Mouse (Mus musculus): ENCODE measurements around the gene Lrif1. TPM values are rescaled to one million over a fixed set of nuclear protein-coding genes. Genes with fewer than 3 reads are reported as not detected.
"Not testable (repeated sequence)": the region's sequence is repeated elsewhere in the genome, so short reads cannot be mapped to it uniquely, and the experiment has no call there.

Lrif1 gene
- polyA plus RNA-seq (2016; fragmentation: Nextera tagmentation; extraction: Ambion mirVana), result 14.4 and 15.8 TPM in 2 replicates

GRCm38 (mm10) chr3:106684830-106685229 is at the start of gene Lrif1:
Gene Lrif1 (plus strand): TSS chr3:106684987.
- Histone ChIP-seq H3K9ac (replicated peaks) (peak within 1 kb of the TSS; percentile 68), H3K9me3 (peaks cover 2% of the 10 kb centered on the region; the same call in 1 of the 2 replicates), H3K4me2 (peak within 1 kb of the TSS; percentile 57), H3K4me1 (replicated peaks) (no peaks in the 10 kb centered on the region), H3K27me3 (no peaks in the 10 kb centered on the region), H3K27ac (0 out of 2 replicates have a peak within 1 kb of the TSS, but pooled peaks have one; percentile 50), H3K4me3 (replicated peaks) (peak within 1 kb of the TSS; percentile 55), H3K36me3 (no peaks in the 10 kb centered on the region)
- ATAC-seq (ENCODE audit: insufficient number of reproducible peaks, insufficient read depth, low FRiP score, low TSS enrichment, low read depth), result peak; percentile 96
- WGBS, result 2% methylated on average over 20 of the region's 20 CpGs

GRCm38 (mm10) chr3:106672811-106673210 is 12.0 kb upstream of the Lrif1 start:
- not testable (repeated sequence) for H3K36me3 ChIP-seq; H3K27ac ChIP-seq; H3K9ac ChIP-seq (replicated peaks); H3K4me3 ChIP-seq (replicated peaks); H3K27me3 ChIP-seq; H3K9me3 ChIP-seq; H3K4me1 ChIP-seq (replicated peaks); H3K4me2 ChIP-seq; ATAC-seq (ENCODE audit: insufficient number of reproducible peaks, insufficient read depth, low FRiP score, low TSS enrichment, low read depth)
- 70% methylated on average over 14 of the region's 14 CpGs for WGBS

GRCm38 (mm10) chr3:106685381-106685780 is 594 bp downstream of the Lrif1 start:
- no peak for ATAC-seq (ENCODE audit: insufficient number of reproducible peaks, insufficient read depth, low FRiP score, low TSS enrichment, low read depth)
- WGBS, result 43% methylated on average over 1 of the region's 1 CpGs
- H3K27ac ChIP-seq, result no peak overlapping the region

GRCm38 (mm10) chr3:106721397-106722027 is 36.7 kb downstream of the Lrif1 start:
- Histone ChIP-seq H3K4me2 (peak overlapping the region; percentile 62), H3K36me3 (no peaks in the 10 kb centered on the region), H3K27ac (peak overlapping the region; percentile 94), H3K4me1 (replicated peaks) (no peaks in the 10 kb centered on the region), H3K27me3 (no peaks in the 10 kb centered on the region; the same call in 1 of the 2 replicates), H3K9me3 (peaks cover 1% of the 10 kb centered on the region; the same call in 1 of the 2 replicates), H3K9ac (replicated peaks) (peak overlapping the region; percentile 63), H3K4me3 (replicated peaks) (peak overlapping the region; percentile 62)
- 2% methylated on average over 31 of the region's 31 CpGs for WGBS
- ATAC-seq (ENCODE audit: insufficient number of reproducible peaks, insufficient read depth, low FRiP score, low TSS enrichment, low read depth), result peak; percentile 99

More at GRCm38 (mm10) chr3:106685381-106685780, 594 bp downstream of the Lrif1 start:
- Histone ChIP-seq H3K4me2 (peak overlapping the region; percentile 57), H3K9me3 (peaks cover 5% of the 10 kb centered on the region; the same call in 1 of the 2 replicates), H3K36me3 (no peaks in the 10 kb centered on the region), H3K4me1 (replicated peaks) (no peaks in the 10 kb centered on the region), H3K9ac (replicated peaks) (peak overlapping the region; percentile 68; the same call in 1 of the 2 replicates), H3K4me3 (replicated peaks) (peak overlapping the region; percentile 55), H3K27me3 (no peaks in the 10 kb centered on the region)

GRCm38 (mm10) chr3:106722028-106722945 is 37.5 kb downstream of the Lrif1 start:
- Histone ChIP-seq H3K27me3 (no peaks in the 10 kb centered on the region; the same call in 1 of the 2 replicates), H3K4me3 (replicated peaks) (peak overlapping the region; percentile 62), H3K4me2 (peak overlapping the region; percentile 62), H3K4me1 (replicated peaks) (no peaks in the 10 kb centered on the region), H3K9ac (replicated peaks) (peak overlapping the region; percentile 63), H3K27ac (peak overlapping the region; percentile 94), H3K36me3 (no peaks in the 10 kb centered on the region), H3K9me3 (peaks cover 5% of the 10 kb centered on the region; the same call in 1 of the 2 replicates)
- ATAC-seq (ENCODE audit: insufficient number of reproducible peaks, insufficient read depth, low FRiP score, low TSS enrichment, low read depth), result peak; percentile 95
- 3% methylated on average over 33 of the region's 33 CpGs for WGBS

- Histone ChIP-seq H3K27me3 (no peaks in the 10 kb centered on the region), H3K27ac (no peak overlapping the region)
- 64% methylated on average over 1 of the region's 1 CpGs for WGBS
Observed at GRCm38 (mm10) chr3:106755898-106756297, 71.1 kb downstream of the Lrif1 start.

GRCm38 (mm10) chr3:106771834-106772233 is 87.0 kb downstream of the Lrif1 start:
- H3K27ac ChIP-seq, result no peak overlapping the region
- no peak for ATAC-seq (ENCODE audit: insufficient number of reproducible peaks, insufficient read depth, low FRiP score, low TSS enrichment, low read depth)
- H3K9ac ChIP-seq (replicated peaks), result no peak overlapping the region
- no peaks in the 10 kb centered on the region for H3K9me3 ChIP-seq
- no peak overlapping the region for H3K4me3 ChIP-seq (replicated peaks)
- H3K4me2 ChIP-seq, result no peak overlapping the region
- no peaks in the 10 kb centered on the region for H3K4me1 ChIP-seq (replicated peaks)
- H3K27me3 ChIP-seq, result no peaks in the 10 kb centered on the region
- H3K36me3 ChIP-seq, result no peaks in the 10 kb centered on the region
- WGBS, result 70% methylated on average over 1 of the region's 1 CpGs

More at GRCm38 (mm10) chr3:106755898-106756297, 71.1 kb downstream of the Lrif1 start:
- H3K4me3 ChIP-seq (replicated peaks), result no peak overlapping the region
- H3K9me3 ChIP-seq, result no peaks in the 10 kb centered on the region
- no peak overlapping the region for H3K9ac ChIP-seq (replicated peaks)
- H3K4me1 ChIP-seq (replicated peaks), result no peaks in the 10 kb centered on the region
- no peak for ATAC-seq (ENCODE audit: insufficient number of reproducible peaks, insufficient read depth, low FRiP score, low TSS enrichment, low read depth)
- H3K36me3 ChIP-seq, result no peaks in the 10 kb centered on the region
- H3K4me2 ChIP-seq, result no peak overlapping the region

GRCm38 (mm10) chr3:106785130-106785529 is 100.3 kb downstream of the Lrif1 start:
- no peak for ATAC-seq (ENCODE audit: insufficient number of reproducible peaks, insufficient read depth, low FRiP score, low TSS enrichment, low read depth)
- no peak overlapping the region for H3K4me2 ChIP-seq
- WGBS, result 77% methylated on average over 3 of the region's 3 CpGs
- H3K27ac ChIP-seq, result no peak overlapping the region
- no peaks in the 10 kb centered on the region for H3K36me3 ChIP-seq
- 0 out of 2 replicates have a peak, but pooled peaks cover 9% of the 10 kb centered on the region for H3K9me3 ChIP-seq
- no peaks in the 10 kb centered on the region for H3K27me3 ChIP-seq
- H3K4me3 ChIP-seq (replicated peaks), result no peak overlapping the region
- H3K9ac ChIP-seq (replicated peaks), result no peak overlapping the region
- H3K4me1 ChIP-seq (replicated peaks), result no peaks in the 10 kb centered on the region

Other genes with a start within 250 kb of the Lrif1 start
- 1.7 and 1.8 TPM in 2 replicates for gene Dennd2d, start 202.6 kb upstream of the Lrif1 start, polyA plus RNA-seq (2016; fragmentation: Nextera tagmentation; extraction: Ambion mirVana)
- gene Dram2, start 137.2 kb upstream of the Lrif1 start, polyA plus RNA-seq (2016; fragmentation: Nextera tagmentation; extraction: Ambion mirVana), result 39.6 and 40.2 TPM in 2 replicates
- gene Cept1, start 137.2 kb upstream of the Lrif1 start, polyA plus RNA-seq (2016; fragmentation: Nextera tagmentation; extraction: Ambion mirVana), result 50.6 and 53.9 TPM in 2 replicates
- 3.0 and 3.5 TPM in 2 replicates for gene Cd53, start 105.2 kb downstream of the Lrif1 start, polyA plus RNA-seq (2016; fragmentation: Nextera tagmentation; extraction: Ambion mirVana)
- not detected in 2 replicates for gene Olfr266, start 141.3 kb downstream of the Lrif1 start, polyA plus RNA-seq (2016; fragmentation: Nextera tagmentation; extraction: Ambion mirVana)